15 mouse cellular contexts compared by ENCODE assay signal in the genomic region with DNA sequence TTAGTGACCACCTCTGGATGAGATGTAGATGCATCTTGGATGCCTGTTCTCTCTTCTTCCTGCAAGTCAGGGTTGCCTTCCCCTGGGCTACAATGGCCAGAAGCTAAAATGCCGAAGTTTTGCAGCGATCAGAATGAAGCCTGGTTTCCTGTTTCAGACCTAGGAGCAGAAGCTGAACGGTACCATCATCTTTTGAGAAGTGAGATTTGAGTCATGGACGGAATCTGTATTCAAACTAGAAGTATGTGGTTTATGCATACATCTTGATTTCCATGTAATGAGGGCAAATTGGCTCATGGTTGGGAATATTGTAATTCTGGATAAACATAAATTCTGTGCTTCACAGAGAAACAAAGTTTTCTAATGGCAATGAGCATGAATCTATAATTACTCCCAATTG.
DNase-seq lines count a peak whose midpoint lies in the region; ATAC-seq and TF ChIP-seq lines count a peak whose summit lies in the region.
"Had no signal": no experiment of that assay in that cellular context is flagged by ENCODE, and none has a peak within 500 bp of the region (broad histone marks: within the 10 kb centered on the region; RNA-seq: fewer than 3 reads in every experiment).

No protein-coding gene starts in this region.

- no peaks in the 10 kb centered on the region for H3K9me3 ChIP-seq in CH12.LX (replicated peaks; ENCODE audit: low read length)
- H3K9me3 ChIP-seq: G1E had no signal

- no peak for TF ChIP-seq POLR2A in CH12.LX (IDR thresholded peaks at IDR 0.05; ENCODE audit: low read depth, low read length)

- in situ Hi-C loops in CH12.LX (cut with MboI; ENCODE audit: low pct_ligation_motif_present, low pct_unique_long_range_greater_than_20kb, low sequenced_read_pairs): no loop called here

- no peak overlapping the region for H3K4me3 ChIP-seq in CH12.LX (replicated peaks in 1 of 3; ENCODE audit: low read depth in 2 of 3, low read length in 2 of 3, poor library complexity in 1 of 3)

- dilution Hi-C loops in CH12.LX (cut with MboI; ENCODE audit: extremely low pct_ligation_motif_present, extremely low pct_unique_long_range_greater_than_20kb, low sequenced_read_pairs): no loop called here

- TF ChIP-seq EP300 in CH12.LX (IDR thresholded peaks at IDR 0.05; ENCODE audit: low read length): peak; percentile 91

- no peak for ATAC-seq in inflammation-experienced regulatory T-cells, adult 6 months
- ATAC-seq: activated CD4-positive, CD25-positive, alpha-beta regulatory T cell, adult 4 months; CD4-positive, CD25-positive, alpha-beta regulatory T cell, adult 4 months; Patski had no signal

- no peak overlapping the region for H3K27ac ChIP-seq in CH12.LX (ENCODE audit: insufficient read depth, low read depth)

- no peaks in the 10 kb centered on the region for H3K79me2 ChIP-seq in CH12.LX (replicated peaks; ENCODE audit: control insufficient read depth, extremely low read depth, insufficient read depth, poor library complexity, severe bottlenecking)

- TF ChIP-seq CTCF in CH12.LX (conservative IDR thresholded peaks at IDR 0.05 in 1 of 2, IDR thresholded peaks at IDR 0.05 in 1 of 2; ENCODE audit: low read depth in 2 of 2, low read length in 2 of 2): no peak

- peaks cover 5 to 20% of the 10 kb centered on the region in 2 experiments; a peak in 3 of 4 replicates for H3K4me1 ChIP-seq in CH12.LX (ENCODE audit: control insufficient read depth in 1 of 2, insufficient read depth in 2 of 2)

- no peaks in the 10 kb centered on the region for H3K36me3 ChIP-seq in CH12.LX (replicated peaks in 1 of 2; ENCODE audit: control insufficient read depth in 1 of 2, insufficient read depth in 1 of 2, low read length in 1 of 2)
- H3K36me3 ChIP-seq: G1E had no signal

- no peaks in the 10 kb centered on the region for H3K27me3 ChIP-seq in CH12.LX (replicated peaks)

- DNase-seq in CH12.LX (ENCODE audit: extremely low read depth): peak; percentile 61
- DNase-seq: adrenal gland, adult 8-10 months; adrenal gland, postnatal 14 days; adrenal gland, postnatal 25 days; B cell, adult 2 months; cerebellum, adult 11 months; cerebellum, adult 11-12 months; cerebellum, adult 18-20 months; cerebellum, adult 2 months; cerebellum, adult 8-10 months had no signal

- H3K9ac ChIP-seq in CH12.LX (ENCODE audit: insufficient read depth, low read depth): no peak overlapping the region

- TF ChIP-seq RAD21 in CH12.LX (IDR thresholded peaks at IDR 0.05; ENCODE audit: low read depth, low read length): no peak

- peak overlapping the region; percentile 3; the same call in 1 of the 2 replicates for H3K4me2 ChIP-seq in CH12.LX (ENCODE audit: insufficient read depth, low read depth, poor library complexity, severe bottlenecking)

TF ChIP-seq in CH12.LX, 34 proteins besides CTCF, POLR2A, EP300 and RAD21:
- peak; percentile 18; the same call in 1 of the 2 replicates for TF ChIP-seq MEF2A (IDR thresholded peaks at IDR 0.05; ENCODE audit: borderline replicate concordance, low read depth, low read length)
- peak; percentile 84 for TF ChIP-seq IRF4 (IDR thresholded peaks at IDR 0.05; ENCODE audit: low read depth, low read length)
- TF ChIP-seq MXI1 (IDR thresholded peaks at IDR 0.05; ENCODE audit: low read depth, low read length): no peak
- TF ChIP-seq USF2 (conservative IDR thresholded peaks at IDR 0.05; ENCODE audit: low read depth, low read length): no peak
- peak; percentile 47 for TF ChIP-seq JUN (IDR thresholded peaks at IDR 0.05; ENCODE audit: insufficient read depth, low read depth, low read length)
- peak; percentile 68 for TF ChIP-seq JUND (conservative IDR thresholded peaks at IDR 0.05; ENCODE audit: low read depth, low read length)
- 0 out of 2 replicates have a peak, but pooled peaks have one; percentile 10 for TF ChIP-seq ELF1 (IDR thresholded peaks at IDR 0.05; ENCODE audit: low read depth, low read length)
TF ChIP-seq in CH12.LX: peak in this region for 5.
